Mouse (Mus musculus) testis, adult 2 months (tissue): ENCODE measurements at regions not wholly inside any gene's neighbourhood (a gene's known extent, or its start where the extent isn't known, plus 50 kb on each side); places are given as distances from the start of the nearest gene placed in this dataset.

Experiments used
- CTCF ChIP-seq: fragments of 200-500 bp; IDR thresholded peaks from 2 replicates; pipeline ENCODE4 v1.5.1; 2012; ENCODE audit warnings: low read depth, mild to moderate bottlenecking, inconsistent platforms, low read length, moderate library complexity; ENCODE audit not compliant: control insufficient read depth, insufficient read depth, insufficient replicate concordance
- POLR2A ChIP-seq: fragments of 200-500 bp; IDR thresholded peaks from 2 replicates; pipeline ENCODE4 v1.6.1; 2012; ENCODE audit warnings: low read depth, mild to moderate bottlenecking, inconsistent platforms, low read length, moderate library complexity; ENCODE audit not compliant: control insufficient read depth

DNA sequence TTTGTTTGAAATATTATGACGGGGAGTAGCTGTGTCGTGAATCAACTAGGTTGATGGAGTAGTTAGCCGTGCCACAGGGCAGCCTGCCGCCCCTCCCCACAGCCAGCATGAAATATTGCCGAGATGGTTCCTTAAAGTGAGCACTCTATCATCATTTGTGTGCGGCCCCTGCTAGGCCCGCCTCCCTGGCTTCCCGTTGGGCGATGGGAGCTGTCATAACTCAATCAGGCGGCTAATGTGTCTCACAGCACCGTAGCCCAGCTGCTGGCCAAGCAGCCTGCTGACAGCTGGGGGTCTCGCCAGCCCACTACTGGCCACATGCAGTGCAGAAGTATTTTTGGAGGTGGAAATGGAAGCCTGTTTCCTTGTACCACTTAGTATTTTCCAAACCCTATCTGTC, 140.9 kb downstream of the Sall1 start:
- TF ChIP-seq CTCF, result no peak
- no peak for TF ChIP-seq POLR2A
